Mouse (Mus musculus) heart, postnatal 0 days (tissue): ENCODE results near the gene Zdbf2.

ENCODE experiments used
- CTCF ChIP-seq: IDR thresholded peaks from 2 replicates; pipeline ENCODE4 v1.5.1; 2016; ENCODE audit warnings: antibody characterized with exemption, control low read depth, low read depth
- EP300 ChIP-seq: IDR thresholded peaks from 2 replicates; pipeline ENCODE4 v1.6.1; 2016; ENCODE audit warnings: antibody characterized with exemption, low read depth

DNA sequence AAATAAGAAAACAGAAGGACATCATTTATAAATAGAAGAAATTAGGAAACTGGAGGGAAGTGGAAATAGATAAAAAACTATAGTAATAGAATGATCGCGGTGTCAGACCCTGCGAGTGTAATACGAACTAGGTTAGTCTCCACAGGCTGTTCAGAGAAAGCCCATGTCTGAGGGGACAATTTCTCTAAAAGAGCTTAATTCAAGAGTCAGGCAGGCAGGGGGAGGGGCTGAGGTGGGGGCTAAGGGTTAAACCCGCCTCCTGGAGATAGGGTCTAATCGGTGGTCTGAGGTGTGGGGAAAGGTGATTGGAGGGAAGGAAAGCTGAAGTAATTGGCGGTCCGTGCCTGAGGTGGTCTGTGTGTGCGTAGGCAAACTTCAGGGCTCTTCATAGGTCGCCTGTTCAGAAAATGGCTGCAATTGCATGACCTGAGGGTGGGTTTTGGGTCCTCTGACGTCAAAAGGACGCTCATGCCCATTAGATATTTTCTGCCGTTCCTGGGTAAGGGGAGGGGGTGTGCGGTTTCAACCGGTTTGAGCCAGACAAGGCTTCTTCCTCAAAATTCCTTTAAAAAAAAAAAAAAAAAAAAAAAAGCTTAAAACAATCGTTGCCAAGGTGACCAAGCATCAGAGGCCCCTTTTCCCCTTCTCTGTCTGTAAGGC lies 26.1 kb upstream of the Zdbf2 start:
- TF ChIP-seq CTCF, result no peak
- no peak for TF ChIP-seq EP300
